Comparison of ENCODE assay signal across 8 mouse cellular contexts in the genomic region with DNA sequence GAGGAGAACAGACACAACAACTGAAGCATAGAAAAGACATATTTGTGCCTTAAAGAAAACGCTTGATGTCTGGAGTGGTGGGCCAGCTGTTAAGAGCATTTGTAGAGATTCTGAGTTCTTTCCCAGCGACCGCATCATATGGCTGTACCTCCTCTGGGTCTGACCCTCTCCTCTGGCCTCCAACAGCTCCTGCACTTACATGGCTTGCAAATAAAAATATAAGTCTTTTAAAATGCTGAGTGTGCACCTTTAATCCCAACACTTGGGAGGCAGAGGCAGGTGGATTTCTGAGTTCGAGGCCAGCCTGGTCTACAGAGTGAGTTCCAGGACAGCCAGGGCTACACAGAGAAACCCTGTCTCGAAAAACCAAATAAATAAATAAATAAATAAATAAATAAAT. TPM values are rescaled to one million over a fixed set of nuclear protein-coding genes. Genes with fewer than 3 reads are reported as not detected.
DNase-seq lines count a peak whose midpoint lies in the region; ATAC-seq and TF ChIP-seq lines count a peak whose summit lies in the region.
"Not testable (repeated sequence)": the region's sequence is repeated elsewhere in the genome, so short reads cannot be mapped to it uniquely, and the experiment has no call there.

No protein-coding gene starts in this region.

- not testable (repeated sequence) for H3K4me2 ChIP-seq in CH12.LX (ENCODE audit: insufficient read depth, low read depth, poor library complexity, severe bottlenecking); kidney, embryonic 15.5 days

- TF ChIP-seq CTCF in CH12.LX (conservative IDR thresholded peaks at IDR 0.05 in 1 of 2, IDR thresholded peaks at IDR 0.05 in 1 of 2; ENCODE audit: low read depth in 2 of 2, low read length in 2 of 2); ES-Bruce4 (IDR thresholded peaks at IDR 0.05; ENCODE audit: low read depth, low read length); gastrocnemius, adult 2 months (IDR thresholded peaks at IDR 0.05): not testable (repeated sequence)

- H3K27ac ChIP-seq in CH12.LX (ENCODE audit: insufficient read depth, low read depth); ES-E14 (ENCODE audit: insufficient read depth, low read depth, low read length, poor library complexity, severe bottlenecking); kidney, embryonic 15.5 days: not testable (repeated sequence)
- H3K27ac ChIP-seq in ES-Bruce4 (ENCODE audit: insufficient read depth, low read length): peak overlapping the region; percentile 88; the same call in 1 of the 2 replicates
- H3K27ac ChIP-seq in gastrocnemius, adult 2 months: peak overlapping the region; percentile 36

- TF ChIP-seq EP300 in CH12.LX (IDR thresholded peaks at IDR 0.05; ENCODE audit: low read length); ES-Bruce4 (IDR thresholded peaks at IDR 0.05; ENCODE audit: insufficient read depth, low read depth, low read length): not testable (repeated sequence)

- not testable (repeated sequence) for H3K9ac ChIP-seq in CH12.LX (ENCODE audit: insufficient read depth, low read depth); ES-E14 (ENCODE audit: insufficient read depth, low read depth, low read length, poor library complexity, severe bottlenecking)
- peak overlapping the region; percentile 4 for H3K9ac ChIP-seq in ES-Bruce4 (ENCODE audit: low read depth, poor library complexity, severe bottlenecking)
- 0 out of 2 replicates have a peak overlapping the region, but pooled peaks have one; percentile 4 for H3K9ac ChIP-seq in kidney, embryonic 15.5 days

- peaks cover 4 to 15% of the 10 kb centered on the region in 2 experiments; a peak in 3 of 4 replicates for H3K4me1 ChIP-seq in CH12.LX (ENCODE audit: control insufficient read depth in 1 of 2, insufficient read depth in 2 of 2)
- H3K4me1 ChIP-seq in ES-Bruce4 (ENCODE audit: control insufficient read depth, insufficient read depth, low read length): not testable (repeated sequence)
- H3K4me1 ChIP-seq in ES-E14 (ENCODE audit: control insufficient read depth in 2 of 2, insufficient read depth in 2 of 2, low read length in 2 of 2, poor library complexity in 1 of 2): peaks cover 6 to 29% of the 10 kb centered on the region in 2 experiments
- H3K4me1 ChIP-seq in kidney, embryonic 15.5 days: peaks cover 35% of the 10 kb centered on the region

- 84% methylated on average over 5 of the region's 5 CpGs for whole genome bisulfite sequencing in kidney, embryonic 15.5 days

- not testable (repeated sequence) for H3K36me3 ChIP-seq in CH12.LX (replicated peaks in 1 of 2; ENCODE audit: control insufficient read depth in 1 of 2, insufficient read depth in 1 of 2, low read length in 1 of 2); ES-Bruce4 (ENCODE audit: control insufficient read depth, insufficient read depth, low read length, poor library complexity, severe bottlenecking); ES-E14 (ENCODE audit: control insufficient read depth, insufficient read depth, low read length, poor library complexity, severe bottlenecking); kidney, embryonic 15.5 days

- dilution Hi-C loops in CH12.LX (cut with MboI; ENCODE audit: extremely low pct_ligation_motif_present, extremely low pct_unique_long_range_greater_than_20kb, low sequenced_read_pairs): not testable (repeated sequence)

- not testable (repeated sequence) for ATAC-seq in kidney, embryonic 15.5 days (replicated peaks; ENCODE audit: low FRiP score)

- TF ChIP-seq RAD21 in CH12.LX (IDR thresholded peaks at IDR 0.05; ENCODE audit: low read depth, low read length): not testable (repeated sequence)

- DNase-seq in CH12.LX (ENCODE audit: extremely low read depth); ES-E14 (ENCODE audit: low read depth, low spot score); gastrocnemius, adult 2 months: not testable (repeated sequence)
- peak; percentile 1 for DNase-seq in adrenal gland, postnatal 14 days
- peak; percentile 9 for DNase-seq in cerebellum, adult 11-12 months
- DNase-seq in heart, adult 11 months: peak; percentile 74

- in situ Hi-C loops in CH12.LX (cut with MboI; ENCODE audit: low pct_ligation_motif_present, low pct_unique_long_range_greater_than_20kb, low sequenced_read_pairs); ES-E14 (cut with MboI; ENCODE audit: low sequenced_read_pairs in 2 of 2, unreplicated experiment in 2 of 2): not testable (repeated sequence)

- not testable (repeated sequence) for TF ChIP-seq POLR2A in CH12.LX (IDR thresholded peaks at IDR 0.05; ENCODE audit: low read depth, low read length); ES-Bruce4 (IDR thresholded peaks at IDR 0.05; ENCODE audit: insufficient read depth, low read length)

- H3K4me3 ChIP-seq in CH12.LX (replicated peaks in 1 of 3; ENCODE audit: low read depth in 2 of 3, low read length in 2 of 3, poor library complexity in 1 of 3); ES-Bruce4 (ENCODE audit: low read depth, low read length); ES-E14 (ENCODE audit: insufficient read depth in 1 of 2, low read depth in 1 of 2, low read length in 2 of 2, poor library complexity in 1 of 2, severe bottlenecking in 1 of 2); gastrocnemius, adult 2 months; kidney, embryonic 15.5 days (replicated peaks): not testable (repeated sequence)

- intact Hi-C loops in gastrocnemius, adult 2 months (cut with DNase I): loop anchor here (10.0 kb wide), 1 partner anchor 186 kb away; no protein-coding TSS in a partner anchor

- H3K79me2 ChIP-seq in CH12.LX (replicated peaks; ENCODE audit: control insufficient read depth, extremely low read depth, insufficient read depth, poor library complexity, severe bottlenecking): not testable (repeated sequence)

- not testable (repeated sequence) for H3K9me3 ChIP-seq in CH12.LX (replicated peaks; ENCODE audit: low read length); ES-Bruce4 (replicated peaks; ENCODE audit: control insufficient read depth, insufficient read depth, low read length, poor library complexity, severe bottlenecking); ES-E14 (ENCODE audit: control insufficient read depth, insufficient read depth, low read depth, low read length); kidney, embryonic 15.5 days (replicated peaks)

- H3K27me3 ChIP-seq in CH12.LX (replicated peaks); ES-Bruce4 (ENCODE audit: control insufficient read depth, insufficient read depth, low read length, poor library complexity, severe bottlenecking); kidney, embryonic 15.5 days: not testable (repeated sequence)

RNA-seq across cellular contexts. Expression of gene Capns1, which starts 2.0 kb away (rescaled TPM):
- 85.8 and 101 TPM in 2 replicates for total RNA-seq in CH12.LX (2012; rRNA removed)
- 207 and 219 TPM in 2 replicates for total RNA-seq in CH12.LX (2014; rRNA removed)
- polyA plus RNA-seq in CH12.LX (2012; ENCODE audit: insufficient read length, low read depth): 218 and 233 TPM in 2 replicates
- polyA plus RNA-seq in ES-Bruce4 (2011; ENCODE audit: insufficient read depth, insufficient read length, low read depth, missing spikeins): 359 and 396 TPM in 2 replicates
- 160 and 164 TPM in 2 replicates for total RNA-seq in ES-E14 (2012; rRNA removed)
- 526 and 534 TPM in 2 replicates for total RNA-seq in adrenal gland, postnatal 14 days (2021)
- total RNA-seq in gastrocnemius, adult 2 months (2021): 100 to 1,000 TPM; 178 to 186 TPM
- polyA plus RNA-seq in kidney, embryonic 15.5 days (2015; fragmentation: Nextera tagmentation; extraction: Ambion mirVana): 90.8 and 98.8 TPM in 2 replicates

RNA-seq across cellular contexts. Expression of gene Cox7a1, which starts 16.7 kb away (rescaled TPM):
- total RNA-seq in CH12.LX (2012; rRNA removed) (5.5 and 14.0 TPM in 2 replicates), CH12.LX (2014; rRNA removed) (9.9 and 15.2 TPM in 2 replicates), ES-E14 (2012; rRNA removed) (54.8 and 57.8 TPM in 2 replicates)
- polyA plus RNA-seq in CH12.LX (2012; ENCODE audit: insufficient read length, low read depth) (1.6 and 4.2 TPM in 2 replicates), ES-Bruce4 (2011; ENCODE audit: insufficient read depth, insufficient read length, low read depth, missing spikeins) (21.7 and 21.8 TPM in 2 replicates)
- 1,359 and 1,375 TPM in 2 replicates for total RNA-seq in adrenal gland, postnatal 14 days (2021)
- 1,000 to 10,000 TPM in 1 of 2 experiments, 100 to 1,000 TPM in 1; 850 to 1,151 TPM for total RNA-seq in gastrocnemius, adult 2 months (2021)
- 11.1 and 11.7 TPM in 2 replicates for polyA plus RNA-seq in kidney, embryonic 15.5 days (2015; fragmentation: Nextera tagmentation; extraction: Ambion mirVana)

RNA-seq across cellular contexts. Expression of gene Polr2i, which starts 31.1 kb away (rescaled TPM):
- total RNA-seq in CH12.LX (2012; rRNA removed): 83.6 and 101 TPM in 2 replicates
- total RNA-seq in CH12.LX (2014; rRNA removed): 55.0 and 62.9 TPM in 2 replicates
- polyA plus RNA-seq in CH12.LX (2012; ENCODE audit: insufficient read length, low read depth): 74.2 and 75.4 TPM in 2 replicates
- polyA plus RNA-seq in ES-Bruce4 (2011; ENCODE audit: insufficient read depth, insufficient read length, low read depth, missing spikeins): 58.7 and 65.4 TPM in 2 replicates
- 209 and 309 TPM in 2 replicates for total RNA-seq in ES-E14 (2012; rRNA removed)
- 95.5 and 99.4 TPM in 2 replicates for total RNA-seq in adrenal gland, postnatal 14 days (2021)
- 10 to 100 TPM; 62.1 to 68.0 TPM for total RNA-seq in gastrocnemius, adult 2 months (2021)
- polyA plus RNA-seq in kidney, embryonic 15.5 days (2015; fragmentation: Nextera tagmentation; extraction: Ambion mirVana): 148 and 152 TPM in 2 replicates

RNA-seq across cellular contexts. Expression of gene Zfp146, which starts 31.1 kb away (rescaled TPM):
- total RNA-seq in CH12.LX (2012; rRNA removed) (43.1 and 45.1 TPM in 2 replicates), CH12.LX (2014; rRNA removed) (44.5 and 45.0 TPM in 2 replicates), ES-E14 (2012; rRNA removed) (35.0 and 37.9 TPM in 2 replicates)
- polyA plus RNA-seq in CH12.LX (2012; ENCODE audit: insufficient read length, low read depth) (42.0 and 47.8 TPM in 2 replicates), ES-Bruce4 (2011; ENCODE audit: insufficient read depth, insufficient read length, low read depth, missing spikeins) (44.4 and 46.2 TPM in 2 replicates)
- 57.8 and 63.1 TPM in 2 replicates for total RNA-seq in adrenal gland, postnatal 14 days (2021)
- 10 to 100 TPM; 28.5 to 32.5 TPM for total RNA-seq in gastrocnemius, adult 2 months (2021)
- 17.8 and 20.2 TPM in 2 replicates for polyA plus RNA-seq in kidney, embryonic 15.5 days (2015; fragmentation: Nextera tagmentation; extraction: Ambion mirVana)

RNA-seq across cellular contexts. Expression of gene Tbcb, which starts 31.4 kb away (rescaled TPM):
- 89.6 and 109 TPM in 2 replicates for total RNA-seq in CH12.LX (2012; rRNA removed)
- total RNA-seq in CH12.LX (2014; rRNA removed): 54.9 and 57.7 TPM in 2 replicates
- polyA plus RNA-seq in CH12.LX (2012; ENCODE audit: insufficient read length, low read depth): 79.9 and 86.3 TPM in 2 replicates
- 86.6 and 90.0 TPM in 2 replicates for polyA plus RNA-seq in ES-Bruce4 (2011; ENCODE audit: insufficient read depth, insufficient read length, low read depth, missing spikeins)
- 158 and 173 TPM in 2 replicates for total RNA-seq in ES-E14 (2012; rRNA removed)
- 67.7 and 75.4 TPM in 2 replicates for total RNA-seq in adrenal gland, postnatal 14 days (2021)
- 10 to 100 TPM; 29.8 to 31.5 TPM for total RNA-seq in gastrocnemius, adult 2 months (2021)
- polyA plus RNA-seq in kidney, embryonic 15.5 days (2015; fragmentation: Nextera tagmentation; extraction: Ambion mirVana): 174 and 190 TPM in 2 replicates

Comparison
In these comparisons a context has a peak if more than half of its experiments do, and no peak if none do; other contexts are left out.
1. RNA of gene Cox7a1, which starts 16.7 kb away (total RNA-seq): 1,359 to 1,375 TPM in adrenal gland, postnatal 14 days and 850 to 1,151 TPM in gastrocnemius, adult 2 months; 54.8 to 57.8 TPM in ES-E14 and 5.5 to 15.2 TPM in CH12.LX; every median in the first group is over 10 times any median in the second.